8 mouse cellular contexts compared by ENCODE assay signal in genomic region chr10:70021667-70022066, GRCm38 (mm10).
DNase-seq lines count a peak whose midpoint lies in the region; ATAC-seq and TF ChIP-seq lines count a peak whose summit lies in the region.

No protein-coding gene starts in this region.

- no peaks in the 10 kb centered on the region for H3K4me1 ChIP-seq in midbrain, postnatal 0 days (ENCODE audit: insufficient read depth, low read length)
- H3K4me1 ChIP-seq in midbrain, embryonic 13.5 days (replicated peaks) = no peaks in the 10 kb centered on the region
- no peaks in the 10 kb centered on the region for H3K4me1 ChIP-seq in forebrain, embryonic 14.5 days (ENCODE audit: control insufficient read depth, insufficient read depth, low read length)

- H3K9ac ChIP-seq in midbrain, postnatal 0 days (replicated peaks; ENCODE audit: low read length, poor library complexity, severe bottlenecking) = no peak overlapping the region
- H3K9ac ChIP-seq in midbrain, embryonic 13.5 days (replicated peaks) = no peak overlapping the region
- H3K9ac ChIP-seq in forebrain, embryonic 14.5 days (ENCODE audit: low read length) = no peak overlapping the region

- no peak for ATAC-seq in midbrain, postnatal 0 days (ENCODE audit: low FRiP score)
- ATAC-seq in midbrain, embryonic 13.5 days = no peak
- no peak for ATAC-seq in forebrain, embryonic 14.5 days

- no peak overlapping the region for H3K4me3 ChIP-seq in midbrain, postnatal 0 days (ENCODE audit: low read depth, low read length)
- no peak overlapping the region for H3K4me3 ChIP-seq in midbrain, embryonic 13.5 days (replicated peaks)
- H3K4me3 ChIP-seq in forebrain, embryonic 14.5 days (ENCODE audit: low read depth, low read length) = no peak overlapping the region

- peak; percentile 51 for TF ChIP-seq CTCF in midbrain, postnatal 0 days (IDR thresholded peaks at IDR 0.05)

- 90% methylated on average over 9 of the region's 10 CpGs for WGBS in midbrain, postnatal 0 days
- 88% methylated on average over 10 of the region's 10 CpGs for WGBS in midbrain, embryonic 13.5 days
- WGBS in forebrain, embryonic 14.5 days = 89% methylated on average over 10 of the region's 10 CpGs

- H3K36me3 ChIP-seq in midbrain, postnatal 0 days (ENCODE audit: insufficient read depth, low read length) = peaks cover 19% of the 10 kb centered on the region
- H3K36me3 ChIP-seq in midbrain, embryonic 13.5 days = peaks cover 65% of the 10 kb centered on the region
- H3K36me3 ChIP-seq in forebrain, embryonic 14.5 days (ENCODE audit: control insufficient read depth, insufficient read depth, low read length) = peaks cover 14% of the 10 kb centered on the region; the same call in 1 of the 2 replicates

- no peak overlapping the region for H3K27ac ChIP-seq in midbrain, postnatal 0 days (ENCODE audit: low read depth, low read length)
- H3K27ac ChIP-seq in midbrain, embryonic 13.5 days = no peak overlapping the region
- no peak overlapping the region for H3K27ac ChIP-seq in forebrain, embryonic 14.5 days (ENCODE audit: low read depth, low read length)

- no peak for DNase-seq in midbrain, postnatal 0 days (ENCODE audit: low spot score)
- DNase-seq in adrenal gland, adult (ENCODE audit: inconsistent age in 2 of 2, low spot score in 1 of 2) = peak; percentile 78 to 92
- DNase-seq in gastrocnemius, adult 8-10 months (ENCODE audit: low spot score in 2 of 2) = peak; percentile 70 to 72
- peak; percentile 13 for DNase-seq in layer of hippocampus, adult 9-11 months
- peak; percentile 79 for DNase-seq in naive thymus-derived CD4-positive, alpha-beta T cell, adult 2 months (ENCODE audit: low read depth)
- DNase-seq in thymus, adult 18-20 months = peak; percentile 37 to 40
- DNase-seq in forebrain, embryonic 14.5 days (ENCODE audit: low spot score) = no peak

- H3K27me3 ChIP-seq in midbrain, postnatal 0 days (ENCODE audit: insufficient read depth, low read length) = no peaks in the 10 kb centered on the region
- no peaks in the 10 kb centered on the region for H3K27me3 ChIP-seq in midbrain, embryonic 13.5 days
- no peaks in the 10 kb centered on the region for H3K27me3 ChIP-seq in forebrain, embryonic 14.5 days (replicated peaks; ENCODE audit: control insufficient read depth, insufficient read depth, low read length)

- no peaks in the 10 kb centered on the region for H3K9me3 ChIP-seq in midbrain, postnatal 0 days (ENCODE audit: low read length)
- 0 out of 2 replicates have a peak, but pooled peaks cover 2% of the 10 kb centered on the region for H3K9me3 ChIP-seq in midbrain, embryonic 13.5 days
- no peaks in the 10 kb centered on the region for H3K9me3 ChIP-seq in forebrain, embryonic 14.5 days (replicated peaks; ENCODE audit: control insufficient read depth, low read length)

- H3K4me2 ChIP-seq in midbrain, postnatal 0 days (ENCODE audit: low read depth, low read length, poor library complexity, severe bottlenecking) = no peak overlapping the region
- no peak overlapping the region for H3K4me2 ChIP-seq in midbrain, embryonic 13.5 days (replicated peaks)
- no peak overlapping the region for H3K4me2 ChIP-seq in forebrain, embryonic 14.5 days (ENCODE audit: low read length)

Comparison
In these comparisons a context has a peak if more than half of its experiments do, and no peak if none do; other contexts are left out.
1. DNase-seq: peak in adrenal gland, adult (2 of 2), gastrocnemius, adult 8-10 months (2 of 2), layer of hippocampus, adult 9-11 months (single experiment), naive thymus-derived CD4-positive, alpha-beta T cell, adult 2 months (single experiment) and thymus, adult 18-20 months (2 of 2); none in midbrain, postnatal 0 days (single experiment) and forebrain, embryonic 14.5 days (single experiment).